Mouse (Mus musculus) left cerebral cortex, adult 11 months (tissue): ENCODE data around the gene Hhatl.
A peak's percentile ranks its signal among the peaks of the same experiment; 100 is the strongest.

Experiments
- DNase-seq: peaks from one replicate; pipeline ENCODE4 v3.0.0; 2022; ENCODE audit warnings: low spot score

Hhatl gene

DNA sequence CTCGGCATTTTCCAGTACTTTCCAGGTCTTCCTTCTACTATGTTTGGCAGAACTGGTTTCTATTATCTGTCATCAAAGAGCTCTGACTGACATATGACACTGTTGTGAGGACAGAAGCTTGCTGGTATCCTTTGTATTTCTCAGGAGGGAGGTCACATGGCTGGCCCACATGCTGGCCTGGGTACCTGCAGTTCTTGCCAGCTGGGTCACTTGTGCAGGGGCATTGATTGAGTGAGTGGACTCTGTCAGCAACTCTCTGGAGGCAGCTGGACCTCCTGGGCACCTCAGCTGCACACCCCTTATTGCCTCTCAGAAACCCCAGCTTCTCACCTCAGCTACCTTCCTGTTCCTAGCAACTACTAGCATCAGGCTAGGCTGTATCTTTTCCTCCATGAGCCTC is 15.2 kb upstream of the Hhatl start:
- no peak for DNase-seq

DNA sequence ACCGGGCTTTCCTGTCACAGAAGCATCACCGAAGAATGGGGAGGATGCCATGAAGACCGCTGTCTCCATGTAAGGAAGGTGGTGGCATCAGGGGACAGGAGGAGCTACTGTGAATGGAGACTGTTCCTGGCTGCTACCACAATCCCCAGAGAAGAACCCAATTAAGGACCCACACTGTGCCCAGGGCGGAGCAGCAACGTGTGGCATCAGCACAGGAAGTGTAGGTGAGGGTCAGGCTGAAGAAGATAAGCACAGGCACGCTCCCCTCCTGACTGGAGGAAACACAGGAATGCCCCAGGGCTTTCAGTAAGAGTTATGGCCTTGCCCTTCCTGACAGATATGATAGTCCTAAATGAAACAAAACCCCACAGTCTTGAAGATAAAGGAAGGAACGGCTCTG is 10.4 kb upstream of the Hhatl start:
- no peak for DNase-seq

DNA sequence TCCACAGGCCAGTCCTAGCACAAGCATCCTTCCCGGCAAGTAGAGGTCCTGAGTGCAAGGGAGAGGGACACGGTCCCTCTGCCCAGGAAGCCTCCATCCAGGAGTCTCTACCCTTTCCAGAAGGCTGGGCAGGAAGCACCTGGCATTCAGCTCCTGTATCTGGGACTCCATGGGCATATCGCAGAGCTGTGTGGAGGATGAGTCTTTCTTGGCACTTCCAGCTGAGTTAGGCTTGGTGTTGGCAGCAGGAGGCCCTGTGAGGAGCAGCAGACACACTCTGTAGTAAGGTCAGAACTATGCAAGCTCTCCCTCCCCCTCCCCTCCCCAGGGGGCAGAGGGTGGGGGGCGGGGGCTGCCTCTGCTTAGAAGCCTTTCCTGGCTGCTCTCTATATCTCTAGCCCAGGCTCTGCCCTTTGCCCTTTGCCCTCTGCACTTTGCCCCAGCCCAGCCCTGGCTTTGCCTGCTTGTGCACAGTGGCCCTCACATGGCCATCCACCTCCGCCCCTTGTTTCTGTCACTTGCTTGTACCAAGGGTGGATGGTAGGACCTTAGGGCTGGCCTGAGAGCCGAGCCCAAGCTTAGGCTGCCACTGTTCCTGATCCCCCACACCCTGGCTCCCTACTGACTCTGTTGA is 6.7 kb upstream of the Hhatl start:
- DNase-seq, result no peak

DNA sequence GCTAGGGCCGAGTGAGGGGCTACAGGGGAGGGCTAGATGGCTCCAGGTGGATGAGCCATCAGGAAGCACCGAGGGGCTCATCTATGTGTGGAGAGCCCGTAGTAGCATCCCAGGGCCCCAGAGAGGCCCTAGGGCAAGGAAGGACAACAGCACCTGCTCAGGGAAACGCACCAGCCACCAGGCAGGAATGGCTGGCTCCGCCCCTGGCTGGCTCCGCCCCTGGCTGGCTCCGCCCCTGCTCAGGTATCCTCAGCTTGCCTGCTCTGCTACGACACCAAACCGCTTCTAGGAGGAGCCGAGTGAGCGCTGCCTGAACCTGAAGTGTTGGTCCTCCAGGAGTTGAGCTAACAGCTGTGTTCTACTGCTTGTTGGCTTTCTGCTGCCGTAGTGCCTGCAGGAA is 5.4 kb upstream of the Hhatl start:
- DNase-seq, result no peak

DNA sequence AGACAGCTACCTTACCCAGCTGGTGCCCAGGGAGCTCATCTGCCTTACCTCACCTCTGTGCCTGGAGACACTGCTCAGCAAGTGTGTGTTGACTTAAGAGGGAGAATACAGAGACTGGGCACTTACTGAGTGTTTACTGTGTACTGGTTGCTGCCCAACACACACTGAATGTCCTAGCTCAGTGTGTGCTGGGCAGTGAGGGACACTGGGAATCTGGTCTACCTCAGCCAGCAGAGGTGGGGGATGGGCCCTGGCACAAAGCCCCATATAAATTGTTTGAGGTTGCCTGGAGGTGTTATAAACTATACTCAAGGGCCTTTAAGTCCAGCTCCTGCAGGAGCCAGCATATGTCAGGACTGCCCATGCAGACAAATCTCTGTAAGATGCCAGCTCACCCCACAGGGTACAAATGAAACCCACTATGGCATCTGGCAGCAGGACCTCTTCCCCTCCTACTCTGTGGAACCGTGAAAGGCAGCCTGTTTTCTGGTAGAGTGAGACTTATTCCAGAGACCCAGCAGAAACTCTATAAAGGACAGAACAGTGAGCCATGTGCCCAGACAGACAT is 2.7 kb upstream of the Hhatl start:
- no peak for DNase-seq

DNA sequence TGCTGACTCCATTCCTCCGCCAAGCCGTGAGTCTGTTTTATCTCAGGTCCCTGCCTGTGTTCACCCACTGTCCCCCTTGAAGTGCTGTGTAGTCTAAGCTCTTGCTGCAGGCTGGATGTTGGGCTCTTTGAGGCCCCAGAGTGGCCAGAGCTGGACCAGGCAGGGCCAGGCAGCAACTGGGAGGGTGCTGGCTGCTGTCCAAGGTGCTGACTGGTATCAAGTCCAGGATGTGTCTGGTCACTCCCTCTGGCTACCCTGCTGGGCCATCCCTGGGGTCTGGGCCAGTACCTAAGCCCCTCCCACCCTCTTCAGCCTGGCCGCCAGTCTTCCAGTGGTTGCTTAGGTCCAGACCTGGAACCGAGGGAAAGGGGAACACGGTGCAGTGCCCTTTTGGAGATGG is 1.1 kb downstream of the Hhatl start:
- no peak for DNase-seq

DNA sequence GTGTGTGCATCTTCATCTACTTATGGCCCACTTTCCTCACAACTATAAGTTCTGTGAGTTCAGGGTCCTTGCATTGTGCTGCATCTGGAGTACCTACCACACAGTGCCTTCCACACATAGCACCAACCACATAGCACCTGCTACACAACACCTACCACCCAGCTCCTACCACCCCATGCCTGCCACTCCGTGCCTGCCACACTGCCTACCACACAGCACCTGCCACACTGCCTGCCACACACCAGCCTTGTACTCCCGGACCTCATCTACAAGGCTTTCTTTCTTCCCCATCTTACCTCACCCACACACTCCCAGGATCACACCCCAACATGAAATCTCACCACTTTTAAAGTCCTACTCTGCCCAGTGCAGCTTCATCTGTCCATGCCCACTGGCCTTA is 5.9 kb downstream of the Hhatl start:
- DNase-seq, result no peak

DNA sequence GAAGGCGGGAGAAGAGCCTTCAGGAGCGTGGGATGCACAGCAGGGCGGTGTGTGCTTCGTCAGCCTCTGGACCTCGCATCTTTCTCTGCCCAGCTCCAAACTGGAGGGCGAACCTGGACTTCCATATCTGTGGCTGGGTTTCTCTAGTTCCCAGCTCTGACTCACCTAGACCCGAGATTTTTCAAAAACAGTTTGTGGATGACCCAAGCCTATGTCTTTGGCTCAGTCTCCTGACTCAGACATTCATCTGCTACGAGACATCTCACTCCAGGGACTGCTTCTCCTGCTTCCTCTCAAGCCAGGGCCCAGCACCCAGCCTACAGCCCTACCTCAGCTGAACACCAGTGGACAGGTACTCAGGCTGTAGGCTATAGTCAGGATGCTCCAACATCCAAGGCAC is 7.0 kb downstream of the Hhatl start:
- DNase-seq, result no peak

DNA sequence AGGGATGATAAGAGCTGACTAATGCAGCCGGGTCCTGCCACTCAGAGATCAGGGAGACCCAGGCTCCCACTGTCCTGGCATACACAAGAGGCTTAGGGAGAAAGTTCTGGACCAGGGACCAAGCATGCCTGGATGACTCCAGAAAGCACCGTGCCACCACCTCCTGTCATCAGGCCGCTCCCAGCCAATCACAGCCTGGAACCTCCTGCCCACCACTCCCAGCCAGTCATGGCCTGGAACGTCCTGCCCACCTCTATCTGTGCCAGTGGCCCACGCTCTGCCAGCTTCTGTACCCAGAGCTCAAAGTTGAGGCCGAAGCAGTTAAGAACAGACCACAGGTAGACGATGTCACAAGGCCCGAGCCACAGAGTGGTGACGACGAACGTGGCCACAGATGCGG is 7.5 kb downstream of the Hhatl start:
- no peak for DNase-seq

DNA sequence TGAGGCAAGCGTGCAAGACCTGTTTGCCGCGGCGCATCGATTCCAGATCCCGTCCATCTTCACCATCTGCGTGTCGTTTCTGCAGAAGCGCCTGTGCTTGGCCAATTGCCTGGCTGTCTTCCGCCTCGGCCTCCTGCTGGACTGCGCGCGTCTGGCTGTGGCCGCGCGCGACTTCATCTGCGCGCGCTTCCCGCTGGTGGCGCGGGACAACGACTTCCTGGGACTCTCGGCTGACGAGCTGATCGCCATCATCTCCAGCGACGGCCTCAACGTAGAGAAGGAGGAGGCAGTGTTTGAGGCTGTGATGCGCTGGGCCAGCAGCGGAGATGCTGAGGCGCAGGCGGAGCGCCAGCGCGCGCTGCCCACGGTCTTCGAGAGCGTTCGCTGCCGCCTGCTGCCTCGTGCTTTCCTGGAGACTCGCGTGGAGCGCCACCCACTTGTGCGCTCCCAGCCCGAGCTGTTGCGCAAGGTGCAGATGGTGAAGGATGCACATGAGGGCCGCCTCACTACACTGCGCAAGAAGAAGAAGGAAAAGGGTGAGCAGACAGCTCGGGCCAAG is 14.2 kb downstream of the Hhatl start:
- DNase-seq, result peak; percentile 77

DNA sequence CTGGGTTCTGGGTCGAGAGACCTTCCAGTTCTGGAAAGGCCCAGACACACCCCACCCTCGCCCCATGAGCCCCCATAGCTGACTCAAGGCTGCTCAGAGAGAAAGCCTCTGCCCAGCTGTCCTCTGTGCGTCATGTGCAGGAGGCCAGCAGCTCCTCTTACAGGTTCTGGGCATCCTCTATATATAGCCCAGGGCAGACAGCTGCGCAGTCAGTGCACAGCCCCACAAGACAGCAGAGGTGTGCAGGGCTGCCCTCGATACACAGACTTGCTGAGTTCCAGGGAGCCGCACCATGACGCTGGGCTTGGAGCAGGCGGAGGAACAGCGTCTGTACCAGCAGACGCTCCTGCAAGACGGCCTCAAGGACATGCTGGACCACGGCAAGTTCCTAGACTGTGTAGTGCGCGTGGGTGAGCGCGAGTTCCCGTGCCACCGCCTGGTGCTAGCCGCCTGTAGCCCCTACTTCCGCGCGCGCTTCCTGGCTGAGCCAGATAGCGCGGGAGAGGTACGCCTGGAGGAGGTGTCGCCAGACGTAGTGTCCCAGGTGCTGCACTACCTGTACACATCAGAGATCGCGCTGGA is 14.7 kb downstream of the Hhatl start, which contains the start of gene Klhl40:
Gene Klhl40, plus strand, starts transcription at position 124 of the 582 bp plus-strand sequence.
- no peak for DNase-seq

DNA sequence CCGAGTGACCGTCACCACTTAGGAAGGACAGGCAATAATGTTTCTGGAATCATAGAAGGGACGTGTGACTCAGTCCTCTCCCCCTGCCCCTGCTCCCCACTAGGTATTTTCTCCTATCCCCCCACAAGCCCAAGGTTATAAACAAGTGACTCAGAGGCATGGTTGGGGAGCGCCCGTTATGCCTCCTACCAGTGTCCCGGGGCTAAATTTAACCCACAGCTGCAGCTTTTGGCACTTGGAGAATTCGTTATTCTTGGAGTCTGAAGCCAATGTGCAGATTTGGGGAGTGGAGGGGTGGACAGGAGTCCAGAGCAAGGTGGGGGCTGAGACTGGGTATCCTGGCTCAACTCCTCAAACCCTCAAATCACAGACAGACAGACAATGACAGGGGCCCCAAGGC is 15.8 kb downstream of the Hhatl start:
- no peak for DNase-seq

DNA sequence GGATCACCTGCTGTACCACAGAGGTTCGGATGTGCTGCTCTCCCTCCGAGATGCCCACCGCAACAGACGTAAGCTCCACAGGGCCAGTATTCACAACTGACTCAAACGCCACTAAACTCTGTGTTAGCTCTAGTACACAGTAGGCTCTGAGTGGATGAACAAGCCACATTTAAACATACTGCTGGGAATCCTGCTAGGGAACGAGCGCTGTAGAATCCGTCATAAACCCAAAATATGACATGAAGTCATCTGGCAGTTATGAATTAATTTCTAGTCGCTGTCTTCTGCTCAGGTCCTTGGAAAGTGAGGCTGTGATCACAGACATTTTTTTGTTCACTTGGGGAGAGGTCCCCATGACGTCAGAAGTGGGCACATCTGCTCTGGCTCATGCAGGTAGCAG is 16.4 kb downstream of the Hhatl start:
- DNase-seq, result no peak

DNA sequence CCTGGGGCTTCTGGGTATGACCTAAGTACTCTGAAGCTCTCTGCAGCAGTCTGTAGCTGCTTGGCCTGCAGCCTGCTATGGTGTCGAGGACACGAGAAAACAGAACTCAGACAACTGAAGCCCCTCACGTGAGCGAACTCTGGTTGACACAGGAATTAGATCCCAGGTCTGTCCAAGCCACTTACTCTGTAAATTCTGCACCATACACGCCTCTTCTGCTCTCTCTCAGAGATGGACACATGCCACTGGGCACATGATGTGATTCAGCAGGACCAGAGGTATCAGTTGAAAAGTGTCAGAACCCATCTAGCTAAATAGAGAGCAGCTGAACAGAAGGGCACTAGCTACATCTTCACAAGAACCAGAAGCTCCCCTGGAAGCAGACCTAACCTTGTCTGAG is 19.9 kb downstream of the Hhatl start:
- DNase-seq, result no peak

DNA sequence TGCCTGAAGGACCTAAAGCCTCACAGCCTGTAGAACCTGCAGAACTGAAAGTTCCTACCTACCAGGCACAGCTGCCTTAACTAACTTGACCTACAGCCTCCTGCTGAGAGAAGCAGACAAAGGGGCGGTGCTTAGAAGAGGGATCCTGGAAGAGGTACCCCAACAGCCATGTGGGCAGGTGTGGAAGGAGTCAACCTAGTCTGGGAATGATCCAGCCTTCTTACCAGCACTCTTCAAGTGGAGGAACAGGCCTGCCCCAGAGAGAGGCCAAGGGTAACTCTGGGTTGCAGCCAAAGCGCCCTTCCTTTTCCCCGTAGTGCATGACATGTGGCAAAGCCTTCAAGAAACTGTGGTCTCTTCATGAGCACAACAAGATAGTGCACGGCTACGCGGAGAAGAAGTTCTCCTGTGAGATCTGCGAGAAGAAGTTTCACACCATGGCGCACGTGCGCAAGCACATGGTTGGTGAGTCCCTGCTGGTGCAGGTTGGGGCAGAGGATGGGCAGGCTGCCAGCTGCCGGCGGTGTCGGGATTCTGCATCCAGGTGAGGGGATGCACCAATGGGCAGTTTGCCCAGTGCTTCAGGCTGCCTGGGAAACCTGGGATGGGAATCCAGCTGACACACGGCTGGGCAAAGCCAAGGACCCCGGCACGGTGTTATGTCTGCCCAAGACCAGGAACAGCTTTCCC is 27.0 kb downstream of the Hhatl start:
- no peak for DNase-seq

DNA sequence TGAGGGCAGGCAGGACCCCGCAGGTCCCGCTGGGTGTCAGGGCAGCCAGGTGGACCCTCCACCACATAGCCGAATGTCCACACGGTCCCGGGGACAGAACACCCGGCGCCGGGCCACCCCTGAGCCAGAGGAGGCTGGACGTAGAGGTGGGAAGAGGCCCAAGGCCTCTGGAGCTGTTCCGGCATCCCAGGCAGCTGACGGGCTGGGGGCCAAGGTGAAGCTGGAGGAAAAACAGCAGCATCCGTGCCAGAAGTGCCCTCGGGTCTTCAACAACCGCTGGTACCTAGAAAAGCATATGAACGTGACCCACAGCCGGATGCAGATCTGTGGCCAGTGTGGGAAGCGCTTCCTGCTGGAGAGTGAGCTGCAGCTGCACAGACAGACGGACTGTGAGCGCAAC is 28.6 kb downstream of the Hhatl start:
- no peak for DNase-seq

DNA sequence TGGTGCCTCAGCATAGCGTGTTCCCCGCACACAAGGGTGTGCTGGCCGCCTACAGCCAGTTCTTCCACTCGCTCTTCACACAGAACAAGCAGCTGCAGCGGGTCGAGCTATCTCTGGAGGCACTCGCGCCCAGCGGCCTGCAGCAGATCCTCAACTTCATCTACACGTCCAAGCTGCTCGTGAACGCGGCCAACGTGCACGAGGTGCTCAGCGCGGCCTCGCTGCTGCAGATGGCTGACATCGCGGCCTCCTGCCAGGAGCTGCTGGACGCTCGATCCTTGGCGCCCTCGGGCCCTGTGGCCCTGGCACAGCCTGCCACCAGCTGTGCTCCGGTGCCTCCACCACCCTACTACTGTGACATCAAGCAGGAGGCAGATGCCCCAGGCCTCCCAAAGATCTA is 29.5 kb downstream of the Hhatl start:
- no peak for DNase-seq

DNA sequence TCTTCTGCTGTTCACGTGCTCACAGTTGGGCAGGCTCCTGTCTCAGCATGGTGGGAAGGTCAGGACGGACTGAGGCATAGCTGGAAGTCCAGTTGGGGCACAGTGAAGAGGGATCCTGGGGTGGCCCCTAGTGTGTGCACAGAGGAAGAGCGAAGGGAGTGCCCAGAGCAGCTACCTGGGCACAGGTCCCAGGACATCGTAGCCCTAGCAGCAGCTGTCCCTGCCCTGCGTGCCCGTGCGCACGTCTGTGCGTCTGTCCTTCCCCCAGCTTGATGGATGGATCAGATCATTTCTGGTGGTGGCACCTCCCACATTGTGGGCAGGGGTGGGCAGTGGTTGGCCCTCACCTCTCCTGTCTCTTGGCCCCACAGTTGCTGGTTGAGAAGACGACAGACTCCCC is 30.1 kb downstream of the Hhatl start:
- no peak for DNase-seq

DNA sequence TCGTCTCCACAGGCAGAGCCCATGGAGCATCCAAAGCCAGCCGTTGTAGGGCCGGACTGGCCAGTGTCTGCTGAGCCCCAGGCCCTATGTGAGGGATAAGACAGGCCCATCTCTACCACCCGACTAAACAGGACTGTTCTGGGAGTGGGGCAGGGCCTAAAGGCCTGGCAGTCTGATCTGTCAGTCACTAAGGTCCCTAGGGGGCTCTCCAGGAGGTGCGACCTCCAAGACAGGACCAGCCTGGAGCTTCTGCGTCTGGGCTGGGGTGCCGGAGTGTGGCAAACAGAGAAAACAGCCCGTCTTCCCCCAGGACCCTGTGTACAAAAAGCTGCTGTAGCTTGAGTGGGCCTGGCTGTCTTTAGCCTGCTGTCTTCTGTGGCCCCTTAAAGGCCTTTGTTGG is 30.5 kb downstream of the Hhatl start:
- no peak for DNase-seq

DNA sequence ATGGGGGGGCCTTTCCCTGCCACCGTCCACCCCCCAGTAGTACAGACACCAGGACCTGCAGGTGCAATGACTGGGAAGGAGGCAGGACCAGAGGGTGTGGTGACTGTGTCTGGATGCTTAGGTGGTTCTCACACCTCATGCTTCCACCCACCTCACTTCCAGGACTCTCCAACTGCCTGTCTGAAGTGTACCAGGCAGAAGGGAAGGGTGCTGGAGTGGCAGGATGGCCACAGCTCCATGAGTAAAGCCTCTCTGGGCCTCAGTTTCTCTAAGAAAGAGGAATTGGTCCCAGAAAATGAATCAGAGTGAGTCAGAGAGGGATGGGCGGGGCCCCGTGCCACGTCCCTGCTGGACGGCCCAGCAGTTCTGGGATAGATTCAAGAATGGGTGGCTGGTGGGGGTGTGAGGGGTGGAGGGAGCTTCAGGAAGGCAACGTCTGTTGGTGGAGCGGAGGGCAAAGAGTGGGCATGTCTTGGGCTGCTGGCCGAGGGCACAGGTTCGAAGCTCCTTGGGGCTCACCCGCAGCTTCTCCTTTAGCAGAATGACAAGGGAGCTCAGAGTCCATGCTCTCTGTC is 31.1 kb downstream of the Hhatl start:
- no peak for DNase-seq

DNA sequence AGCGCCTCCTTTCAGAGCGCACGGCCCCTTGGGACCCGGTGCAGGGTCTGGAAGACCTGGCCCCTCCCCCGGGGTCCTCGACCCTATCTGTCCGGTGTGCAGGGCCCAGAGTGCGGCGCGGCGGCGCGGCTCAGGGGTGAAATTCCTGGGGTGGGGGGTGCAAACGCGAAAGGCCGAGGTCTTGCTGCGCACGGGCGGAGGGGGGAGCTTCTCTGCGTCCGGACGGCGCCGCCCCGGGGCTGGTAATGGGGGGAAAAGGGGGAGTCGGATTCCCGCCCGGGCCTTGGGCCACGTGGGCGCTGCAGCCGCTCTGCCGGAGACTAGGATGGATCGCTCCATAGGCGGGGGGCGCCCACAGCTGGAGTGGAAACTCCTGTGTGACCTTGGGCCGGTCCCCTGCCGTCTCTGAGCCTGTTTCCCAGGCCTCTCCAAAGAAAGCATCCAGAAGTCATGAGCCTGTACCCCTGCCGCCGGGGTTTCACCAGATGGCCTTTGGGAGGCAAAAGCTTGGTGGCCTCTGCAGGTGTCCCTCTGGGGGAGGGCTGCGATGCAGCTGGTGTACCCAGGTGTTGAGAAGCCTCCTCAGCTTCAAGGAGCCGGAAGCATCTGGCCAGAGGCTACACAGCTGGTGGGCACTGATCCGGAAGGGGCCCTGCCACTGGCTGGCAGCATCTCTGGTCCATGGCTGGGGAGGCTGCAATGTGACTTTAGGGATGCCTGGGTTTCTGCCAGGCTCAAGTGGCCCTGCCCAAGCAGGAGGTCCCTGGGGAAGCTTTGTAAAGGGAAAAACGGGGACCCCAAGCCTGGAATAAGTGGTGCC is 31.8 kb downstream of the Hhatl start:
- no peak for DNase-seq
